Mouse (Mus musculus) stomach, embryonic 15.5 days (tissue): ENCODE measurements at regions not wholly inside any gene's neighbourhood (a gene's known extent, or its start where the extent isn't known, plus 50 kb on each side); places are given as distances from the start of the nearest gene placed in this dataset.

ENCODE experiments used
- ATAC-seq: fragments of 200-750 bp; cut with Nextera tagmentation; 2 replicates; pipeline ENCODE4 v1.8.0; 2017; ENCODE audit warnings: low read depth, moderate number of reproducible peaks, moderate TSS enrichment; ENCODE audit not compliant: insufficient read depth, low FRiP score
- H3K27ac ChIP-seq: fragments of 300-500 bp; sonication (generic); 2 replicates; pipeline ENCODE4 v1.5.1; 2015; ENCODE audit warnings: mild to moderate bottlenecking, inconsistent platforms
- H3K27me3 ChIP-seq: fragments of 300-500 bp; sonication (generic); replicated peaks from 2 replicates; pipeline ENCODE4 v1.6.1; 2015; ENCODE audit warnings: inconsistent platforms
- H3K36me3 ChIP-seq: fragments of 300-500 bp; sonication (generic); 2 replicates; pipeline ENCODE4 v1.6.1; 2015; ENCODE audit warnings: inconsistent platforms
- H3K4me1 ChIP-seq: fragments of 300-500 bp; sonication (generic); 2 replicates; pipeline ENCODE4 v1.6.1; 2015; ENCODE audit warnings: inconsistent platforms
- H3K4me2 ChIP-seq: fragments of 300-500 bp; sonication (generic); 2 replicates; pipeline ENCODE4 v1.6.1; 2015; ENCODE audit warnings: mild to moderate bottlenecking, inconsistent platforms
- H3K4me3 ChIP-seq: fragments of 300-500 bp; sonication (generic); replicated peaks from 2 replicates; pipeline ENCODE4 v1.5.1; 2015; ENCODE audit warnings: inconsistent platforms
- H3K9ac ChIP-seq: fragments of 300-500 bp; sonication (generic); 2 replicates; pipeline ENCODE4 v1.6.1; 2015; ENCODE audit warnings: inconsistent platforms
- H3K9me3 ChIP-seq: fragments of 300-500 bp; sonication (generic); 2 replicates; pipeline ENCODE4 v1.6.1; 2016; ENCODE audit warnings: inconsistent platforms
- WGBS: fragments of 180-500 bp; shearing (Covaris S2); methylation state at CpG from one replicate; pipeline ENCODE4 v1.1.7; 2015; 5-methylcytosine and 5-hydroxymethylcytosine counted together

- Histone ChIP-seq H3K4me3 (no peak overlapping the region), H3K4me1 (no peaks in the 10 kb centered on the region), H3K27ac (no peak overlapping the region), H3K9me3 (no peaks in the 10 kb centered on the region), H3K4me2 (no peak overlapping the region), H3K27me3 (no peaks in the 10 kb centered on the region), H3K36me3 (no peaks in the 10 kb centered on the region), H3K9ac (no peak overlapping the region)
- ATAC-seq, result no peak
- 65% methylated on average over 3 of the region's 3 CpGs for WGBS
Measured at GRCm38 (mm10) chr9:103924641-103925040, 77.7 kb upstream of the Nphp3 start.

- no peak overlapping the region for H3K9ac ChIP-seq
- 89% methylated on average over 2 of the region's 2 CpGs for WGBS
Measured at GRCm38 (mm10) chr9:103925486-103925885, 76.9 kb upstream of the Nphp3 start.

GRCm38 (mm10) chr9:103928744-103929527 lies 73.4 kb upstream of the Nphp3 start:
- WGBS, result 83% methylated on average over 8 of the region's 8 CpGs
- Histone ChIP-seq H3K4me2 (no peak overlapping the region), H3K4me3 (no peak overlapping the region), H3K27me3 (no peaks in the 10 kb centered on the region), H3K9me3 (no peaks in the 10 kb centered on the region), H3K9ac (no peak overlapping the region), H3K4me1 (no peaks in the 10 kb centered on the region), H3K27ac (no peak overlapping the region), H3K36me3 (no peaks in the 10 kb centered on the region)
- ATAC-seq, result no peak

More at GRCm38 (mm10) chr9:103925486-103925885, 76.9 kb upstream of the Nphp3 start:
- Histone ChIP-seq H3K27ac (no peak overlapping the region), H3K9me3 (no peaks in the 10 kb centered on the region), H3K36me3 (no peaks in the 10 kb centered on the region), H3K4me3 (no peak overlapping the region), H3K4me2 (no peak overlapping the region), H3K4me1 (no peaks in the 10 kb centered on the region), H3K27me3 (no peaks in the 10 kb centered on the region)
- ATAC-seq, result no peak

GRCm38 (mm10) chr9:103938070-103938469 lies 64.3 kb upstream of the Nphp3 start:
- no peak for ATAC-seq
- no peaks in the 10 kb centered on the region for H3K27me3 ChIP-seq
- H3K9me3 ChIP-seq, result no peaks in the 10 kb centered on the region
- no peak overlapping the region for H3K9ac ChIP-seq
- no peaks in the 10 kb centered on the region for H3K36me3 ChIP-seq
- H3K4me3 ChIP-seq, result no peak overlapping the region
- no peaks in the 10 kb centered on the region for H3K4me1 ChIP-seq
- WGBS, result 76% methylated on average over 5 of the region's 5 CpGs
- H3K27ac ChIP-seq, result no peak overlapping the region
- no peak overlapping the region for H3K4me2 ChIP-seq

- no peak for ATAC-seq
- 86% methylated on average over 8 of the region's 8 CpGs for WGBS
Measured at GRCm38 (mm10) chr9:103940010-103940409, 62.3 kb upstream of the Nphp3 start.

GRCm38 (mm10) chr9:103940506-103940905 lies 61.8 kb upstream of the Nphp3 start:
- Histone ChIP-seq H3K4me2 (no peak overlapping the region), H3K27me3 (no peaks in the 10 kb centered on the region), H3K27ac (no peak overlapping the region), H3K36me3 (no peaks in the 10 kb centered on the region), H3K4me1 (no peaks in the 10 kb centered on the region), H3K9me3 (no peaks in the 10 kb centered on the region), H3K4me3 (no peak overlapping the region), H3K9ac (no peak overlapping the region)
- no peak for ATAC-seq
- WGBS, result 85% methylated on average over 6 of the region's 6 CpGs

More at GRCm38 (mm10) chr9:103940010-103940409, 62.3 kb upstream of the Nphp3 start:
- Histone ChIP-seq H3K27me3 (no peaks in the 10 kb centered on the region), H3K4me1 (no peaks in the 10 kb centered on the region), H3K27ac (no peak overlapping the region), H3K4me3 (no peak overlapping the region), H3K9ac (no peak overlapping the region), H3K4me2 (no peak overlapping the region), H3K36me3 (no peaks in the 10 kb centered on the region), H3K9me3 (no peaks in the 10 kb centered on the region)

- Histone ChIP-seq H3K27me3 (no peaks in the 10 kb centered on the region), H3K9ac (no peak overlapping the region), H3K36me3 (no peaks in the 10 kb centered on the region), H3K4me3 (no peak overlapping the region), H3K27ac (no peak overlapping the region), H3K9me3 (no peaks in the 10 kb centered on the region), H3K4me2 (no peak overlapping the region), H3K4me1 (no peaks in the 10 kb centered on the region)
- no peak for ATAC-seq
- 89% methylated on average over 20 of the region's 20 CpGs for WGBS
Measured at GRCm38 (mm10) chr9:103941176-103941900, 61.0 kb upstream of the Nphp3 start.

GRCm38 (mm10) chr9:103941901-103942260 lies 60.5 kb upstream of the Nphp3 start:
- Histone ChIP-seq H3K4me3 (no peak overlapping the region), H3K9ac (no peak overlapping the region), H3K27me3 (no peaks in the 10 kb centered on the region), H3K4me1 (no peaks in the 10 kb centered on the region), H3K27ac (no peak overlapping the region), H3K9me3 (no peaks in the 10 kb centered on the region), H3K4me2 (no peak overlapping the region), H3K36me3 (no peaks in the 10 kb centered on the region)
- ATAC-seq, result no peak
- WGBS, result 95% methylated on average over 11 of the region's 11 CpGs

GRCm38 (mm10) chr9:103945406-103945805 lies 56.9 kb upstream of the Nphp3 start:
- ATAC-seq, result no peak
- Histone ChIP-seq H3K27ac (no peak overlapping the region), H3K27me3 (no peaks in the 10 kb centered on the region), H3K4me3 (no peak overlapping the region), H3K9ac (no peak overlapping the region), H3K36me3 (no peaks in the 10 kb centered on the region), H3K4me2 (no peak overlapping the region), H3K4me1 (no peaks in the 10 kb centered on the region), H3K9me3 (no peaks in the 10 kb centered on the region)
- 77% methylated on average over 11 of the region's 11 CpGs for WGBS

- no peaks in the 10 kb centered on the region for H3K36me3 ChIP-seq
- no peak for ATAC-seq
- no peak overlapping the region for H3K4me3 ChIP-seq
- no peaks in the 10 kb centered on the region for H3K27me3 ChIP-seq
- H3K9me3 ChIP-seq, result no peaks in the 10 kb centered on the region
- H3K9ac ChIP-seq, result no peak overlapping the region
- WGBS, result 91% methylated on average over 8 of the region's 8 CpGs
- no peak overlapping the region for H3K4me2 ChIP-seq
- H3K4me1 ChIP-seq, result no peaks in the 10 kb centered on the region
- no peak overlapping the region for H3K27ac ChIP-seq
Measured at GRCm38 (mm10) chr9:103951799-103952198, 50.5 kb upstream of the Nphp3 start.
